Mouse (Mus musculus): ENCODE results near the gene Polr3f. TPM values are rescaled to one million over a fixed set of nuclear protein-coding genes. Genes with fewer than 3 reads are reported as not detected.

Gene Polr3f
- polyA plus RNA-seq, 1 experiment from 2014 or later: 8.9 TPM

- Histone ChIP-seq H3K36me3 (ENCODE audit: inconsistent target) (peaks cover 29% of the 10 kb centered on the region; the same call in 1 of the 2 replicates), H3K4me3 (ENCODE audit: inconsistent target) (no peak overlapping the region), H3K79me2 (ENCODE audit: inconsistent target) (no peaks in the 10 kb centered on the region), H3K27ac (no peak overlapping the region)
- 100% methylated on average over 2 of the region's 2 CpGs for WGBS (ENCODE audit: missing documents)
These were observed 17.5 kb downstream of the Polr3f start for GRCm38 (mm10) chr2:144545061-144545460.

DNA sequence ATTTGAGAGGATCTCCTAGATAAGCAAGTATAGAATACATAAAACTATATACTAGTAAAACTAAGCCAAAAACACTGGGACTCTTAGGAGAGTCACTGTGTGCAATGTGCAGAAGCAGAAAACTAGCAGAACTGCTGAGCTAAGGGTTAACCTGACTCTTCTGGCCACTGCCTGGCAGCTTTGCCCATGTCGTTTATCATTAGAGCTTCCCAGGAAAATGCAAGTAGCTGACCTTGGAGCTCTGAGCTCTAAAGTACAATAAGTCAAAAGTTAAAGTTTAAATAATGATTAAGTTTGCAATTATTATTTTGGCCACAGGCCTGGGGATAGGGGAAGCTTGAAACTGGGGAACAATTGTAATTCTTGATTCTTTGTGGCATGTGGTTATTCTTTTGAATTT, 18.0 kb downstream of the Polr3f start:
- peaks cover 28% of the 10 kb centered on the region; the same call in 1 of the 2 replicates for H3K36me3 ChIP-seq (ENCODE audit: inconsistent target)
- no peak overlapping the region for H3K27ac ChIP-seq
- no peak overlapping the region for H3K4me3 ChIP-seq (ENCODE audit: inconsistent target)
- 91% methylated on average over 1 of the region's 1 CpGs for WGBS (ENCODE audit: missing documents)
- no peaks in the 10 kb centered on the region for H3K79me2 ChIP-seq (ENCODE audit: inconsistent target)

DNA sequence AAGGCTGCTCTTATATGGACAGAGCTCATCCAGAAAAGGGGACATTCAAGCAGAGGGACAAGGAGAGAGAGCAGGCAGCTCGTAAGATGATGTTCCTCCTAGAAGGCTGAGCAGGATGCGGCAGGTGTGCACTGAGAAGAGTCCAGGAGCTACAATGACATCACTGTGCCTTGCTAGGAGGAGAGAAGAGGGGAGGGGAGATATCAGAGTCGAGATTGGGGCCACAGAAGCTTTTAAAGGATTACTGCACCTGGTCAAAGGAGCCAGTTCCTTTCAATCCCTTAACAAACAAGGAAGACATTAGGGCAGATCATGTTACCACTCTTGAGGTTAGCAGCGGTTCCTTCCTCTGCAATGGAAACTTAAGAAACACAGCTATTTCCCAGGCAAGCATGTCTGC, 20.0 kb downstream of the Polr3f start:
- Histone ChIP-seq H3K79me2 (ENCODE audit: inconsistent target) (no peaks in the 10 kb centered on the region), H3K36me3 (ENCODE audit: inconsistent target) (peaks cover 24% of the 10 kb centered on the region; the same call in 1 of the 2 replicates), H3K4me3 (ENCODE audit: inconsistent target) (no peak overlapping the region), H3K27ac (no peak overlapping the region)
- WGBS (ENCODE audit: missing documents): 65% methylated on average over 4 of the region's 4 CpGs

- WGBS (ENCODE audit: missing documents): 5% methylated on average over 17 of the region's 17 CpGs
- no peaks in the 10 kb centered on the region for H3K79me2 ChIP-seq (ENCODE audit: inconsistent target)
These were observed 23.0 kb downstream of the Polr3f start, which contains the start of gene Rbbp9 for GRCm38 (mm10) chr2:144550529-144550928. Gene Rbbp9 (minus strand): TSS chr2:144550869.

GRCm38 (mm10) chr2:144553905-144554304, 26.4 kb downstream of the Polr3f start:
- H3K4me3 ChIP-seq (ENCODE audit: inconsistent target): no peak overlapping the region
- WGBS (ENCODE audit: missing documents): 69% methylated on average over 3 of the region's 3 CpGs

More at GRCm38 (mm10) chr2:144550529-144550928, 23.0 kb downstream of the Polr3f start, which contains the start of gene Rbbp9:
- Histone ChIP-seq H3K4me3 (ENCODE audit: inconsistent target) (peak within 1 kb of the TSS; percentile 84), H3K27ac (no peak within 1 kb of the TSS), H3K36me3 (ENCODE audit: inconsistent target) (no peaks in the 10 kb centered on the region; the same call in 1 of the 2 replicates)

GRCm38 (mm10) chr2:144555286-144555819, 27.8 kb downstream of the Polr3f start:
- Histone ChIP-seq H3K27ac (peak overlapping the region; percentile 87), H3K36me3 (ENCODE audit: inconsistent target) (no peaks in the 10 kb centered on the region), H3K79me2 (ENCODE audit: inconsistent target) (peaks cover 38% of the 10 kb centered on the region), H3K4me3 (ENCODE audit: inconsistent target) (peak overlapping the region; percentile 91)
- WGBS (ENCODE audit: missing documents): 1% methylated on average over 14 of the region's 14 CpGs

More at GRCm38 (mm10) chr2:144553905-144554304, 26.4 kb downstream of the Polr3f start:
- peaks cover 29% of the 10 kb centered on the region for H3K79me2 ChIP-seq (ENCODE audit: inconsistent target)
- no peak overlapping the region for H3K27ac ChIP-seq
- H3K36me3 ChIP-seq (ENCODE audit: inconsistent target): no peaks in the 10 kb centered on the region

- Histone ChIP-seq H3K36me3 (ENCODE audit: inconsistent target) (no peaks in the 10 kb centered on the region), H3K27ac (peak within 1 kb of the TSS; percentile 87), H3K79me2 (ENCODE audit: inconsistent target) (peaks cover 38% of the 10 kb centered on the region), H3K4me3 (ENCODE audit: inconsistent target) (peak within 1 kb of the TSS; percentile 91)
- 0% methylated on average over 44 of the region's 44 CpGs for WGBS (ENCODE audit: missing documents)
These were observed 28.5 kb downstream of the Polr3f start, which contains the start of gene Sec23b for GRCm38 (mm10) chr2:144555820-144556552. Gene Sec23b (plus strand): TSS chr2:144556229.

GRCm38 (mm10) chr2:144588723-144589122, 61.2 kb downstream of the Polr3f start:
- H3K79me2 ChIP-seq (ENCODE audit: inconsistent target): no peaks in the 10 kb centered on the region
- H3K36me3 ChIP-seq (ENCODE audit: inconsistent target): peaks cover 66% of the 10 kb centered on the region
- H3K4me3 ChIP-seq (ENCODE audit: inconsistent target): no peak overlapping the region
- no peak overlapping the region for H3K27ac ChIP-seq
- WGBS (ENCODE audit: missing documents): 93% methylated on average over 4 of the region's 4 CpGs

Other genes with a start within 250 kb of the Polr3f start
- not detected in 3 replicates for gene Ovol2, start 195.6 kb upstream of the Polr3f start, polyA plus RNA-seq (2018)
- 23.5 to 36.0 TPM (median 28.7 TPM) in 3 replicates for gene Kat14, start 158.7 kb upstream of the Polr3f start, polyA plus RNA-seq (2018)
- 11.6 TPM in 1 of 3 replicates, not detected in the others for gene Pet117, start 158.7 kb upstream of the Polr3f start, polyA plus RNA-seq (2018)
- 0.03 to 0.04 TPM (median 0.04 TPM) in 3 replicates for gene Dzank1, start 304 bp upstream of the Polr3f start, polyA plus RNA-seq (2018)
- gene Rbbp9, start 23.2 kb downstream of the Polr3f start, polyA plus RNA-seq (2018): 10.3 to 18.4 TPM (median 12.4 TPM) in 3 replicates
- gene Sec23b, start 28.5 kb downstream of the Polr3f start, polyA plus RNA-seq (2018): 47.5 to 65.8 TPM (median 57.3 TPM) in 3 replicates
- 9.3 to 43.8 TPM (median 22.1 TPM) in 3 replicates for gene Smim26, start 66.3 kb downstream of the Polr3f start, polyA plus RNA-seq (2018)
- gene Dtd1, start 72.2 kb downstream of the Polr3f start, polyA plus RNA-seq (2018): 5.7 to 9.9 TPM (median 8.4 TPM) in 3 replicates